Mouse (Mus musculus) CH12.LX (cell line): ENCODE data around the gene Ube2j2. TPM values are rescaled to one million over a fixed set of nuclear protein-coding genes. Genes with fewer than 3 reads are reported as not detected.

ENCODE experiments used
- DNase-seq: peaks from one replicate; pipeline ENCODE4 v3.0.0-alpha.2; 2013; ENCODE audit errors: extremely low read depth
- H3K27ac ChIP-seq: 2 replicates; pipeline ENCODE4 v1.5.1; 2012; ENCODE audit warnings: low read depth, mild to moderate bottlenecking, control low read depth, moderate library complexity; ENCODE audit not compliant: insufficient read depth
- H3K27me3 ChIP-seq: replicated peaks from 2 replicates; pipeline ENCODE3; 2012; ENCODE audit warnings: inconsistent platforms
- H3K36me3 ChIP-seq, 2 experiments: replicated peaks in 1 of 2; 2 replicates each; pipeline versions ENCODE3 to v1.6.1; 2012; ENCODE audit warnings: inconsistent platforms in 1 of 2, low read length in 1 of 2, mild to moderate bottlenecking in 1 of 2, mixed read lengths in 1 of 2, moderate library complexity in 1 of 2; ENCODE audit not compliant: control insufficient read depth in 1 of 2, insufficient read depth in 1 of 2
- H3K4me1 ChIP-seq, 2 experiments: 2 replicates each; pipeline ENCODE4 v1.6.1; 2012; ENCODE audit warnings: inconsistent platforms in 1 of 2, moderate library complexity in 1 of 2; ENCODE audit not compliant: insufficient read depth in 2 of 2, control insufficient read depth in 1 of 2
- H3K4me2 ChIP-seq: 2 replicates; pipeline ENCODE4 v1.6.1; 2012; ENCODE audit warnings: low read depth, mild to moderate bottlenecking, control low read depth; ENCODE audit not compliant: poor library complexity, insufficient read depth, severe bottlenecking
- H3K4me3 ChIP-seq, 3 experiments: fragments of 150-350 bp in 1 of 3; sonication (generic) in 1 of 3; replicated peaks in 1 of 3; 2 replicates each; pipeline versions ENCODE3 to v1.5.1; 2011 to 2012; ENCODE audit warnings: low read depth in 2 of 3, low read length in 2 of 3, mild to moderate bottlenecking in 2 of 3, moderate library complexity in 2 of 3, control low read depth in 1 of 3, improper control_type of control experiment in 1 of 3, inconsistent platforms in 1 of 3, mixed read lengths in 1 of 3; ENCODE audit not compliant: poor library complexity in 1 of 3
- H3K79me2 ChIP-seq: replicated peaks from 2 replicates; pipeline ENCODE4 v1.6.1; 2012; ENCODE audit warnings: mild to moderate bottlenecking, moderate library complexity; ENCODE audit not compliant: control insufficient read depth, poor library complexity, insufficient read depth, severe bottlenecking; ENCODE audit errors: extremely low read depth
- H3K9ac ChIP-seq: 2 replicates; pipeline ENCODE4 v1.6.1; 2012; ENCODE audit warnings: low read depth, mild to moderate bottlenecking, control low read depth, moderate library complexity; ENCODE audit not compliant: insufficient read depth
- H3K9me3 ChIP-seq: replicated peaks from 2 replicates; pipeline ENCODE3; 2012; ENCODE audit warnings: low read length, inconsistent platforms, mixed read lengths
- CHD2 ChIP-seq: IDR thresholded peaks from 2 replicates; pipeline ENCODE4 v1.6.1; 2011; ENCODE audit warnings: low read length, improper control_type of control experiment
- CTCF ChIP-seq, 2 experiments: IDR thresholded peaks in 1 of 2; conservative IDR thresholded peaks in 1 of 2; 2 replicates each; pipeline ENCODE4 v1.5.1; 2011 to 2012; ENCODE audit warnings: low read depth in 2 of 2, low read length in 2 of 2, improper control_type of control experiment in 1 of 2, inconsistent platforms in 1 of 2, mild to moderate bottlenecking in 1 of 2, moderate library complexity in 1 of 2
- E2F4 ChIP-seq: IDR thresholded peaks from 2 replicates; pipeline ENCODE4 v1.6.1; 2011; ENCODE audit warnings: low read depth, low read length, improper control_type of control experiment; ENCODE audit not compliant: insufficient replicate concordance
- ETS1 ChIP-seq: conservative IDR thresholded peaks from 2 replicates; pipeline ENCODE4 v1.6.1; 2012; ENCODE audit warnings: low read depth, mild to moderate bottlenecking, inconsistent platforms, low read length, improper control_type of control experiment, moderate library complexity
- IRF4 ChIP-seq: IDR thresholded peaks from 2 replicates; pipeline ENCODE4 v1.6.1; 2014; ENCODE audit warnings: low read depth, mild to moderate bottlenecking, inconsistent platforms, low read length, improper control_type of control experiment
- MAX ChIP-seq: IDR thresholded peaks from 2 replicates; pipeline ENCODE4 v1.6.1; 2011; ENCODE audit warnings: low read length, improper control_type of control experiment
- MYC ChIP-seq: IDR thresholded peaks from 2 replicates; pipeline ENCODE4 v1.6.1; 2011; ENCODE audit warnings: low read depth, mild to moderate bottlenecking, improper control_type of control experiment, low read length
- NELFE ChIP-seq: IDR thresholded peaks from 2 replicates; pipeline ENCODE4 v1.6.1; 2011; ENCODE audit warnings: low read depth, low read length, improper control_type of control experiment
- POLR2AphosphoS2 ChIP-seq: IDR thresholded peaks from 2 replicates; pipeline ENCODE4 v1.6.1; 2011; ENCODE audit warnings: low read depth, low read length, improper control_type of control experiment
- RAD21 ChIP-seq: IDR thresholded peaks from 2 replicates; pipeline ENCODE4 v1.6.1; 2011; ENCODE audit warnings: low read depth, mild to moderate bottlenecking, low read length, improper control_type of control experiment, moderate library complexity
- RCOR1 ChIP-seq: conservative IDR thresholded peaks from 2 replicates; pipeline ENCODE4 v1.6.1; 2012; ENCODE audit warnings: low read depth, mild to moderate bottlenecking, inconsistent platforms, low read length, improper control_type of control experiment
- SMC3 ChIP-seq: IDR thresholded peaks from 2 replicates; pipeline ENCODE4 v1.6.1; 2011; ENCODE audit warnings: low read depth, low read length, improper control_type of control experiment
- TBP ChIP-seq: conservative IDR thresholded peaks from 2 replicates; pipeline ENCODE4 v1.6.1; 2011; ENCODE audit warnings: low read depth, low read length, improper control_type of control experiment
- UBTF ChIP-seq: IDR thresholded peaks from 2 replicates; pipeline ENCODE4 v1.6.1; 2012; ENCODE audit warnings: low read depth, mild to moderate bottlenecking, inconsistent platforms, low read length, improper control_type of control experiment, moderate library complexity
- USF1 ChIP-seq: IDR thresholded peaks from 2 replicates; pipeline ENCODE4 v1.6.1; 2014; ENCODE audit warnings: low read depth, mild to moderate bottlenecking, inconsistent platforms, low read length, improper control_type of control experiment
- ZKSCAN1 ChIP-seq: IDR thresholded peaks from 2 replicates; pipeline ENCODE4 v1.6.1; 2012; ENCODE audit warnings: low read depth, inconsistent platforms, low read length, improper control_type of control experiment, borderline replicate concordance
- dilution Hi-C: fragments of 300-500 bp; cut with MboI; formaldehyde crosslinking; loops from 2 replicates; pipeline ENCODE4 v1.14.3; 2020; ENCODE audit warnings: low sequenced_read_pairs; ENCODE audit not compliant: extremely low pct_unique_long_range_greater_than_20kb, extremely low pct_ligation_motif_present
- in situ Hi-C: fragments of 300-500 bp; cut with MboI; formaldehyde crosslinking; loops from 3 replicates; pipeline ENCODE4 v1.14.3; 2019; ENCODE audit warnings: low sequenced_read_pairs, low pct_ligation_motif_present, low pct_unique_long_range_greater_than_20kb, mixed read lengths
- polyA plus RNA-seq: library from polyadenylated mRNA; unstranded; fragments of >175 nt; gene quantifications from 2 replicates; pipeline ENCODE4 v1.2.1, GENCODE M21; 2012; ENCODE audit warnings: low read depth; ENCODE audit not compliant: insufficient read length
- total RNA-seq, 2 experiments: library from RNA; depleted of rRNA; stranded (reverse); fragments of 300-350 nt in 1 of 2; fragments of >200 nt in 1 of 2; gene quantifications; 2 replicates each; pipeline ENCODE4 v1.2.3; 2012 to 2014

The Ube2j2 gene
- total and polyA plus RNA-seq, 3 experiments: 73.5 to 144 (median 137) TPM

DNA sequence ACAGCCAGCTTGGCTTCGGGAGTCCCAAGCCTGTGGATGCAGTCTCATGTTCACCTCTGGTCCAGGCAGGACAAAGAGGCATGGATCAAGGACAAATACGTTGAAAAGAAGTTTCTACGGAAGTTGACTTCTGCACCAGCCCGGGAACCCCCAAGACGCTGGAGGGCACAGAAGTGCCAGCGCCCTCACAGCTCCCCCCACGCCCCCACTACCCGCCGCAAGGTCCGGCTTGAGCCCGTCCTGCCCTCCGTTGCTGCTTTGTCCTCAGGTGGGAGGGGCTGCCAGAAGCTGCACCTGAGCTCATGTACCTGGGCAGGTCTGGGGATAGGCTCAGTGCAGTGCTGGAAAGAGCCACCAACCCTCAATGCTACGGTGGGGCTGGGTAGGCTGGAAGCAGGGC lies 40.4 kb upstream of the Ube2j2 start:
- Histone ChIP-seq H3K4me1 (0 out of 4 replicates have a peak, but pooled peaks cover 0 to 2% of the 10 kb centered on the region in 2 experiments), H3K36me3 (peaks cover 48 to 94% of the 10 kb centered on the region in 2 experiments), H3K9me3 (no peaks in the 10 kb centered on the region), H3K27me3 (no peaks in the 10 kb centered on the region), H3K27ac (no peak overlapping the region), H3K4me2 (no peak overlapping the region), H3K4me3 (no peak overlapping the region), H3K9ac (no peak overlapping the region), H3K79me2 (no peaks in the 10 kb centered on the region)
- no peak for DNase-seq
- TF ChIP-seq CHD2 (no peak), MYC (no peak)
- in situ Hi-C loops: no loop called here
- dilution Hi-C loops: no loop called here

DNA sequence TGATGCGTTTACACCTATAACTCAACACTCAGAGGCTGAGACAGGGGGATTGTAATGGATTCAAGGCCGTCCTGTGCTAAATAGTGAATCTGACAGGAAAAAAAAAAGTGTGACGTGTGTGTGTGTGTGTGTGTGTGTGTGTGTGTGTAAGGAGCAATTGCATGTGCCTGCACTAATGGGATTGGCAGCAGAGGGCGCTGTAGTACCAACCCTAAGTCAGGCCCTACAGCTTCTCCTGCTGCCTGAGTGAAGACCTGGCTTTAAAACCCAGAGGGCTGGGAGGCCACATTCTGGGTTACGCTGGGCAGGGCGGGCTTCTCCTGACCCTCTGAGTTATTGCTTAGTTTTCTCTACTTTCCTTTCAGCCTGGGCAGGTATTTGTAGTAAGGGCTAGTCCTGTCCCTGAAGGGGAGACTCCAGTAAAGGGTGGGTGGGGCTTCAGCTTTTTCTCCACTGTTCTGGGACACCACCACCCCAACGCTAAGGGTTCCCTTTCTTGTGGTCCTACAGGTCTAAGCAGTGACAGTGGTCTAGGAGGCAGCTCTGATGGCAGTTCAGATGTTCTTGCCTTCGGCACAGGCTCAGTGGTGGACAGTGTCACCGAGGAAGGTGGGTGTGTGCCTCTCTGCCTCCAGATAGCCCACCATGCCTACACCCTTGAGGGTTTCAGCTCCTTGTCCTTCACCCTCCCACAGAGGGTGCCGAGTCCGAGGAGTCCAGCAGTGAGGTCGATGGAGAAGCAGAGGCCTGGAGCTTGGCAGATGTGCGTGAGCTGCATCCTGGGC lies 39.1 kb upstream of the Ube2j2 start:
- peak; percentile 45 for DNase-seq
- dilution Hi-C loops: no loop called here

DNA sequence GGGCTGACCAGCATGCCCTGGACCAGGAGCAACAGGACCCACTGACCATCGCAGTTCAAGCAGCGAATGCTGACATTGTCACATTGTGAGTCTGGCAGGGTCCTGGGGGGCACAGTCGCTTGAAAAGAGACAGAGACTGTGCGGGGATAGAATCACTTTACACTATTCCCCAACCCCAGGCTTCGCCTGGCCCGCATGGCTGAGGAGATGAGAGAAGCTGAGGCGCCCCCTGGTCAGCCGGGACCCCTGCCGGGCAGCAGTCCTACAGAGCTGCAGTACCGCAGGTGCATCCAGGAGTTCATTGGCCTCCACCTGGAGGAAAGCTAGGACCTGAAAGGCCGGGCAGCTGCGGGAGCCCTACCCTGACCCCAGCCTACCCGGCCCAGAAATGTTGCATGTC lies 38.0 kb upstream of the Ube2j2 start:
- H3K79me2 ChIP-seq: no peaks in the 10 kb centered on the region
- 0 out of 4 replicates have a peak, but pooled peaks cover 0 to 2% of the 10 kb centered on the region in 2 experiments for H3K4me1 ChIP-seq
- no peak overlapping the region for H3K9ac ChIP-seq
- in situ Hi-C loops: no loop called here
- DNase-seq: no peak
- no peak overlapping the region for H3K4me2 ChIP-seq
- dilution Hi-C loops: no loop called here
- H3K9me3 ChIP-seq: no peaks in the 10 kb centered on the region
- H3K4me3 ChIP-seq: no peak overlapping the region
- no peak overlapping the region for H3K27ac ChIP-seq
- no peak for TF ChIP-seq IRF4
- TF ChIP-seq E2F4: no peak
- no peak for TF ChIP-seq TBP
- TF ChIP-seq MAX: no peak
- no peak for TF ChIP-seq ZKSCAN1
- TF ChIP-seq ETS1: no peak
- TF ChIP-seq USF1: no peak
- peaks cover 39 to 72% of the 10 kb centered on the region in 2 experiments for H3K36me3 ChIP-seq
- no peaks in the 10 kb centered on the region for H3K27me3 ChIP-seq

More for the DNA sequence above, 39.1 kb upstream of the Ube2j2 start:
- no peak overlapping the region for H3K4me3 ChIP-seq
- H3K27me3 ChIP-seq: no peaks in the 10 kb centered on the region
- no peak overlapping the region for H3K27ac ChIP-seq
- H3K9ac ChIP-seq: no peak overlapping the region
- no peak overlapping the region for H3K4me2 ChIP-seq
- peaks cover 45 to 83% of the 10 kb centered on the region in 2 experiments for H3K36me3 ChIP-seq
- in situ Hi-C loops: no loop called here
- TF ChIP-seq SMC3: peak; percentile 21
- no peak for TF ChIP-seq UBTF
- no peak for TF ChIP-seq POLR2AphosphoS2
- TF ChIP-seq USF1: no peak
- no peak for TF ChIP-seq RCOR1
- no peak for TF ChIP-seq NELFE
- peak; percentile 39 for TF ChIP-seq RAD21
- TF ChIP-seq CTCF (conservative IDR thresholded peaks at IDR 0.05 in 1 of 2, IDR thresholded peaks at IDR 0.05 in 1 of 2; ENCODE audit: low read depth in 2 of 2, low read length in 2 of 2): peak in 1 of 2 experiments; percentile 49; a peak in 2 of 4 replicates
- TF ChIP-seq, all 38 proteins: peak for 3
- Histone ChIP-seq H3K9me3 (no peaks in the 10 kb centered on the region), H3K4me1 (0 out of 4 replicates have a peak, but pooled peaks cover 0 to 2% of the 10 kb centered on the region in 2 experiments), H3K79me2 (no peaks in the 10 kb centered on the region)
